Comparison of ENCODE assay signal across 22 mouse cellular contexts in the genomic region with DNA sequence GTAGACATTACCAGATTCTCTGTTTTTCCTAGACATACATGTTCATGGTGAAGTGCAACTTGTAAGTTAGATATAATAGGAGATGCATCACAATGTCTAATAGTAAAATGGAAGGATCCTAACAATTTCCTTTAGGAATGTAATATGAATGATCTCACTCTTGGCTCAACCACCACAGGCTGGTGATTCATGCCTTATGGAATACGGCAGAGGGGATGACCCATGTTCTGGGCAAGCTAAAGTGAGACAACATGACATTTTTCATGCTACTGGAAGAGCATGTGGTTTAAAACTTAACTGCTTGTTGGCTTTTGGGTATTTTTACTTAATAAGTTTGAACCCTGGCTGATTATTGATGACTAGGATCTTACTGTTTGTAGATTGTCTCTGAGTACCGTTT. TPM values are rescaled to one million over a fixed set of nuclear protein-coding genes. Genes with fewer than 3 reads are reported as not detected.
DNase-seq lines count a peak whose midpoint lies in the region; ATAC-seq and TF ChIP-seq lines count a peak whose summit lies in the region.
"Had no signal": no experiment of that assay in that cellular context is flagged by ENCODE, and none has a peak within 500 bp of the region (broad histone marks: within the 10 kb centered on the region; RNA-seq: fewer than 3 reads in every experiment).

No protein-coding gene starts in this region.

- no peak overlapping the region for H3K27ac ChIP-seq in heart, postnatal 0 days (ENCODE audit: low read depth)
- H3K27ac ChIP-seq: embryonic facial prominence, embryonic 12.5 days; forebrain, embryonic 15.5 days; limb, embryonic 12.5 days; liver, embryonic 12.5 days; midbrain, embryonic 15.5 days; neural tube, embryonic 15.5 days had no signal

- H3K9me3 ChIP-seq in heart, postnatal 0 days (replicated peaks; ENCODE audit: control insufficient read depth, low read length), result no peaks in the 10 kb centered on the region
- H3K9me3 ChIP-seq: embryonic facial prominence, embryonic 12.5 days; forebrain, embryonic 15.5 days; limb, embryonic 12.5 days; liver, embryonic 12.5 days; midbrain, embryonic 15.5 days; neural tube, embryonic 15.5 days had no signal

- ATAC-seq in heart, postnatal 0 days (ENCODE audit: insufficient read depth, low read depth), result no peak
- ATAC-seq: forebrain, embryonic 15.5 days; liver, embryonic 12.5 days; midbrain, embryonic 15.5 days had no signal

- no peaks in the 10 kb centered on the region for H3K27me3 ChIP-seq in heart, postnatal 0 days (ENCODE audit: control insufficient read depth, insufficient read depth, low read length)
- H3K27me3 ChIP-seq: CH12.LX; embryonic facial prominence, embryonic 12.5 days; forebrain, embryonic 15.5 days; limb, embryonic 12.5 days; liver, embryonic 12.5 days; midbrain, embryonic 15.5 days; neural tube, embryonic 15.5 days had no signal

- H3K36me3 ChIP-seq in heart, postnatal 0 days (replicated peaks; ENCODE audit: control insufficient read depth, insufficient read depth, low read length), result no peaks in the 10 kb centered on the region
- H3K36me3 ChIP-seq: embryonic facial prominence, embryonic 12.5 days; forebrain, embryonic 15.5 days; limb, embryonic 12.5 days; liver, embryonic 12.5 days; midbrain, embryonic 15.5 days; neural tube, embryonic 15.5 days had no signal

- no peaks in the 10 kb centered on the region for H3K4me1 ChIP-seq in heart, postnatal 0 days (ENCODE audit: control insufficient read depth, insufficient read depth)
- H3K4me1 ChIP-seq: embryonic facial prominence, embryonic 12.5 days; forebrain, embryonic 15.5 days; limb, embryonic 12.5 days; liver, embryonic 12.5 days; midbrain, embryonic 15.5 days; neural tube, embryonic 15.5 days had no signal

- intact Hi-C loops in heart, postnatal 14 days (cut with DNase I), result no loop called here

- H3K4me3 ChIP-seq in heart, postnatal 0 days (ENCODE audit: low read depth, low read length), result no peak overlapping the region
- H3K4me3 ChIP-seq: embryonic facial prominence, embryonic 12.5 days; forebrain, embryonic 15.5 days; limb, embryonic 12.5 days; liver, embryonic 12.5 days; midbrain, embryonic 15.5 days; neural tube, embryonic 15.5 days had no signal

- H3K4me2 ChIP-seq in heart, postnatal 0 days (ENCODE audit: low read depth, low read length), result no peak overlapping the region
- H3K4me2 ChIP-seq: embryonic facial prominence, embryonic 12.5 days; forebrain, embryonic 15.5 days; limb, embryonic 12.5 days; liver, embryonic 12.5 days; lung, embryonic 14.5 days; midbrain, embryonic 15.5 days; neural tube, embryonic 15.5 days had no signal

- TF ChIP-seq EP300 in heart, postnatal 0 days (IDR thresholded peaks at IDR 0.05; ENCODE audit: low read depth), result no peak

- peak; percentile 37 to 62 for DNase-seq in adrenal gland, adult (ENCODE audit: inconsistent age in 2 of 2, low spot score in 1 of 2)
- DNase-seq in adrenal gland, adult 18-20 months (ENCODE audit: low spot score in 2 of 2), result no peak
- peak; percentile 7 for DNase-seq in heart, postnatal 0 days (ENCODE audit: low spot score)
- DNase-seq in heart, postnatal 14 days, result no peak
- DNase-seq in urinary bladder, postnatal 14 days (ENCODE audit: low spot score), result peak; percentile 17
- no peak for DNase-seq in urinary bladder, postnatal 4 days (ENCODE audit: low spot score in 2 of 2)
- DNase-seq in layer of hippocampus, adult 18-20 months (ENCODE audit: low spot score in 2 of 2), result no peak
- no peak for DNase-seq in left cerebral cortex, adult 18-20 months (ENCODE audit: low spot score in 2 of 2)
- DNase-seq: cerebellum, adult 9-11 months; kidney, adult 18-20 months; kidney, postnatal 25 days; lung, embryonic 14.5 days; right cerebral cortex, postnatal 14 days; thymus, postnatal 36 days had no signal

- 63% methylated on average over 2 of the region's 2 CpGs for WGBS in heart, postnatal 0 days

- TF ChIP-seq CTCF in heart, postnatal 0 days (IDR thresholded peaks at IDR 0.05; ENCODE audit: low read depth), result no peak

- no peak overlapping the region for H3K9ac ChIP-seq in heart, postnatal 0 days (replicated peaks; ENCODE audit: low read depth, low read length)
- H3K9ac ChIP-seq: embryonic facial prominence, embryonic 12.5 days; forebrain, embryonic 15.5 days; limb, embryonic 12.5 days; liver, embryonic 12.5 days; lung, embryonic 14.5 days; midbrain, embryonic 15.5 days; neural tube, embryonic 15.5 days had no signal

RNA-seq across cellular contexts. Expression of a gene that starts 50.4 kb away (rescaled TPM):
- 10 to 100 TPM; 11.5 to 16.8 TPM for total RNA-seq in adrenal gland, adult 18-20 months (2021)
- total RNA-seq in heart, postnatal 0 days (2014; rRNA removed; ENCODE audit: low replicate concordance), result 4.2 and 5.6 TPM in 2 replicates
- polyA plus RNA-seq in heart, postnatal 0 days (2015; fragmentation: Nextera tagmentation; extraction: Ambion mirVana), result 6.1 and 7.4 TPM in 2 replicates
- 10 to 100 TPM; 24.3 to 26.4 TPM for total RNA-seq in heart, postnatal 14 days (2021)
- total RNA-seq in layer of hippocampus, adult 18-20 months (2021), result 10 to 100 TPM; 21.5 to 26.8 TPM
- total RNA-seq in left cerebral cortex, adult 18-20 months (2021), result 10 to 100 TPM; 28.9 to 29.9 TPM
- total RNA-seq: CH12.LX, MEL had no signal

Comparison
In these comparisons a context has a peak if more than half of its experiments do, and no peak if none do; other contexts are left out.
1. DNase-seq: peak in adrenal gland, adult (2 of 2), heart, postnatal 0 days (single experiment) and urinary bladder, postnatal 14 days (single experiment); none in adrenal gland, adult 18-20 months (0 of 2), heart, postnatal 14 days (0 of 2), urinary bladder, postnatal 4 days (0 of 2), layer of hippocampus, adult 18-20 months (0 of 2) and left cerebral cortex, adult 18-20 months (0 of 2).